Mouse (Mus musculus) liver, embryonic 11.5 days (tissue): ENCODE data around the gene Sctr. TPM values are rescaled to one million over a fixed set of nuclear protein-coding genes. Genes with fewer than 3 reads are reported as not detected.

Experiments used
- ATAC-seq: fragments of 200-750 bp; cut with Nextera tagmentation; replicated peaks from 2 replicates; pipeline ENCODE4 v1.8.0; 2017; ENCODE audit warnings: moderate number of reproducible peaks, mild to moderate bottlenecking, moderate TSS enrichment, moderate library complexity; ENCODE audit not compliant: low FRiP score
- DNase-seq: peaks from one replicate; pipeline ENCODE4 v3.0.0-alpha.2; 2017; ENCODE audit warnings: low spot score
- H3K27ac ChIP-seq: fragments of 300-500 bp; sonication (generic); 2 replicates; pipeline ENCODE4 v1.5.1; 2014; ENCODE audit warnings: mild to moderate bottlenecking, low read depth, low read length, control low read depth
- H3K27me3 ChIP-seq: fragments of 300-500 bp; sonication (generic); replicated peaks from 2 replicates; pipeline ENCODE4 v1.6.1; 2014; ENCODE audit warnings: low read length, mixed read lengths; ENCODE audit not compliant: control insufficient read depth, insufficient read depth
- H3K36me3 ChIP-seq: fragments of 300-500 bp; sonication (generic); 2 replicates; pipeline ENCODE4 v1.6.1; 2014; ENCODE audit warnings: mild to moderate bottlenecking, low read length, moderate library complexity, mixed read lengths; ENCODE audit not compliant: control insufficient read depth, insufficient read depth
- H3K4me1 ChIP-seq: fragments of 300-500 bp; sonication (generic); replicated peaks from 2 replicates; pipeline ENCODE4 v1.6.1; 2014; ENCODE audit warnings: low read length, mixed read lengths; ENCODE audit not compliant: control insufficient read depth, insufficient read depth
- H3K4me2 ChIP-seq: fragments of 300-500 bp; sonication (generic); 2 replicates; pipeline ENCODE4 v1.6.1; 2014; ENCODE audit warnings: mild to moderate bottlenecking, control low read depth, moderate library complexity
- H3K4me3 ChIP-seq: fragments of 300-500 bp; sonication (generic); 2 replicates; pipeline ENCODE4 v1.5.1; 2014; ENCODE audit warnings: low read depth, low read length, control low read depth
- H3K9ac ChIP-seq: fragments of 300-500 bp; sonication (generic); 2 replicates; pipeline ENCODE4 v1.6.1; 2014; ENCODE audit warnings: low read depth, low read length, control low read depth
- H3K9me3 ChIP-seq: fragments of 300-500 bp; sonication (generic); 2 replicates; pipeline ENCODE4 v1.6.1; 2016; ENCODE audit warnings: low read length, inconsistent platforms, mixed read lengths; ENCODE audit not compliant: control insufficient read depth
- WGBS: fragments of 180-500 bp; shearing (Covaris S2); extraction: QIAGEN DNeasy Blood & Tissue Kit; methylation state at CpG from one replicate; pipeline ENCODE4 v1.1.7; 2014; 5-methylcytosine and 5-hydroxymethylcytosine counted together
- polyA plus RNA-seq: library from polyadenylated mRNA; unstranded; fragments of >200 nt; fragmentation: Nextera tagmentation; extraction: Ambion mirVana; gene quantifications from 2 replicates; pipeline ENCODE4 v1.2.1, GENCODE M21; 2014

Gene Sctr
- polyA plus RNA-seq, 1 experiment from 2014 or later = not detected

- no peak overlapping the region for H3K4me3 ChIP-seq
- DNase-seq (no peak), ATAC-seq (no peak)
- no peak overlapping the region for H3K9ac ChIP-seq
- whole genome bisulfite sequencing = 61% methylated on average over 5 of the region's 5 CpGs
- no peaks in the 10 kb centered on the region; the same call in 1 of the 2 replicates for H3K27me3 ChIP-seq
- H3K4me1 ChIP-seq = peaks cover 12% of the 10 kb centered on the region
- H3K4me2 ChIP-seq = no peak overlapping the region
- H3K9me3 ChIP-seq = no peaks in the 10 kb centered on the region
- H3K27ac ChIP-seq = no peak overlapping the region
- H3K36me3 ChIP-seq = no peaks in the 10 kb centered on the region
Observed at GRCm38 (mm10) chr1:120075507-120075906, 68.8 kb downstream of the Sctr start.

DNA sequence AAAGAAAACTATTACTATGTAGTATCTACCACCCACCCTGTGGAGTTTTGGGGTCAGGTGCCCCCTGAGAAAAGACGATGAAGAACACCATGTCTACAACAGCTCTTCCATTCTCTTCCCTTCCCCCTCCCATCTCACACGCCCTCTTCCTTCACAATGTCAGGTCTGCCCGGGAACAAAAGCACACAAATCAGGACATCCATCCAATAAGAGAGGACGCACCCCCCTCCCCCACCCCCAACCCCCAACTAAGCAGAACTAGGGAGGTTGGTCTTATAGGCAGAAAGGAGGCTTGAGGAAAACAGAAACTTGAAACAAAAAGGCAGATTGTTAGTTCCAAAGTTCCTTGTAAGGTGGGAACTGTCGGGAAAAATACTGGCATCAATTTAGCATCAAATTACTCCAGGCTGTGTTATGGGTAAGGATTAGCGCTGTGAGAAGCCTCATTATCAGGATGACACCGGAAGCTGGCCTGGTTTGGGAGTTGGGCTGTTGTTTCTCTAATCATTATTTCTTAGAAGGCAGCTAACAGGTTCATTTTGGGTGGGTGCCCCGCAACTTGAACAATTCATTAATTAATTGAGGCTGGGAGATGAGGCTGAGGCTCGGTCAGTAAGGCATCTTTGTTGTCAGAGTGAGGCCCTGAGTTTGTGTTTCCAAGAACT is 71.2 kb downstream of the Sctr start:
- WGBS = 32% methylated on average over 9 of the region's 9 CpGs
- Histone ChIP-seq H3K4me2 (no peak overlapping the region), H3K9ac (no peak overlapping the region), H3K4me1 (peaks cover 8% of the 10 kb centered on the region), H3K27me3 (no peaks in the 10 kb centered on the region; the same call in 1 of the 2 replicates), H3K4me3 (no peak overlapping the region), H3K9me3 (no peaks in the 10 kb centered on the region), H3K36me3 (no peaks in the 10 kb centered on the region), H3K27ac (no peak overlapping the region)
- ATAC-seq = no peak
- DNase-seq = no peak

GRCm38 (mm10) chr1:120080632-120081031 is 73.9 kb downstream of the Sctr start:
- Histone ChIP-seq H3K27me3 (no peaks in the 10 kb centered on the region), H3K4me1 (peaks cover 11% of the 10 kb centered on the region), H3K9me3 (no peaks in the 10 kb centered on the region), H3K27ac (no peak overlapping the region), H3K9ac (no peak overlapping the region), H3K36me3 (no peaks in the 10 kb centered on the region), H3K4me2 (no peak overlapping the region), H3K4me3 (no peak overlapping the region)
- no peak for ATAC-seq
- WGBS = 75% methylated on average over 1 of the region's 1 CpGs
- DNase-seq = no peak

DNA sequence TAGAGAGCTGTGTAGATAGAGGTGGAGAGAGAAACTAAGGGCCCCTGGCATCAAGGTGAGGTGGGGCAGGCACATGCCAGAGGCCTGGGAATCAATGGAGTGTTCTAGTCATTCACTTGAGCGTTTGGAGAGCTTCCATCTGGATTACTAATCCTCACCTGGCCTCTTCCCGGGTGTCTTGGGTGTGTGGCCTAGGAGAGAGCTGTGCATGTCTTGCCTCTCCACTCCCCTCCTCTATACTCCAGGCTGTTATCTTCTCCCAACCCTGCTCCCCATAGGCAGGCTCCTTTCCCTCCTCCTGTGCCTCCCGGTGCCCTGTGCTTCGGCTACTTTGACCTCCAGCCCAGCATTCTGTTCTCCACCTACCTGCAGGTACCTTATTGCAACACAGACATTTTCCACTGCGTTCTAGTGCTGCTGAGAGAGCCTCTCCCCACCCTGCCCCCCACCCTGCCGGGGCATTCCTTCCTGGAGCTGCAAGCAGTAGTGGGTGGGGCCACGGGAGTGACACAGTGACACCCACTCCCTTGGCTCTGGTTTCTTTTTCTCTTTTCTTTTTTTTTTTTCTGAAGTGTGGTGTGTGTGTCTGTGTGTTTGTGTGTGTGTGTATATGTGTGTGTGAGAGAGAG is 76.4 kb downstream of the Sctr start:
- no peak overlapping the region for H3K9ac ChIP-seq
- ATAC-seq (0 out of 2 replicates have a peak, but pooled peaks have one; percentile 30), DNase-seq (no peak)
- no peaks in the 10 kb centered on the region for H3K36me3 ChIP-seq
- H3K4me1 ChIP-seq = peaks cover 11% of the 10 kb centered on the region
- no peaks in the 10 kb centered on the region for H3K27me3 ChIP-seq
- WGBS = 30% methylated on average over 7 of the region's 7 CpGs
- no peak overlapping the region for H3K4me3 ChIP-seq
- no peak overlapping the region for H3K27ac ChIP-seq
- H3K9me3 ChIP-seq = no peaks in the 10 kb centered on the region
- H3K4me2 ChIP-seq = peak overlapping the region; percentile 12; the same call in 1 of the 2 replicates

DNA sequence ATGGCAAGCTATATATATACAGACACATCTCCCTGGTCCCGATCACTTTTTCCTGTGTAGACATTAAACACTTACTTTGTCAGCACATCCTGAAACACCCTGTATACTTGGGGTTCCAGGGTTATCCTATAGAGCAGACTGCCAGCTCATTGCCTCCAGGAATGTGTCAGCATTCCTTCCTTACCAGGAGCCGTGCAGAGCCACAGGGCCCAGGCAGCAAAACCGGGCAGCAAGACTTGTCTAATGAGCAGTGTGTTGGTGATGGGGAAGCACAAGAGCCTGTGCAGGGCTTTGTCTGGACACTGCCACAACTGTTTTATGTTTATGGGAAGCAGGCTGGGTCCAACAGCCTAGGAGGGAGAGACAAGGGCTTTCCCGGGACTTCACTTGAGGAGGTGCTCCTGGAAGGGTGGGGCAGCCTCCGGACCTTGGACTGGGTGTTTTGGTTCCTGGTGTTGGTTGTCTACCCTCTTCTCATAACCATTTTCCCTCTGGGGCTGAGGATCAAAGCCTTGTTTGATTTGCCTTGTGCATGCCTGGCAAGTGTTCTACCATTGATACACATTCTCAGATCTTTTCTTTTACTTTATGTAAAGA is 77.3 kb downstream of the Sctr start:
- no peak overlapping the region for H3K9ac ChIP-seq
- no peak overlapping the region for H3K27ac ChIP-seq
- DNase-seq (no peak), ATAC-seq (no peak)
- no peaks in the 10 kb centered on the region for H3K9me3 ChIP-seq
- no peak overlapping the region for H3K4me3 ChIP-seq
- no peaks in the 10 kb centered on the region for H3K27me3 ChIP-seq
- 57% methylated on average over 5 of the region's 5 CpGs for WGBS
- H3K36me3 ChIP-seq = no peaks in the 10 kb centered on the region
- H3K4me1 ChIP-seq = peaks cover 8% of the 10 kb centered on the region; the same call in 1 of the 2 replicates
- no peak overlapping the region for H3K4me2 ChIP-seq

GRCm38 (mm10) chr1:120085696-120086095 is 79.0 kb downstream of the Sctr start:
- Histone ChIP-seq H3K9me3 (no peaks in the 10 kb centered on the region), H3K4me3 (no peak overlapping the region)

GRCm38 (mm10) chr1:120086644-120087043 is 80.0 kb downstream of the Sctr start:
- ATAC-seq (no peak), DNase-seq (no peak)
- Histone ChIP-seq H3K36me3 (no peaks in the 10 kb centered on the region), H3K4me1 (peaks cover 8% of the 10 kb centered on the region; the same call in 1 of the 2 replicates), H3K27me3 (no peaks in the 10 kb centered on the region), H3K27ac (no peak overlapping the region), H3K4me2 (no peak overlapping the region), H3K9ac (no peak overlapping the region), H3K4me3 (no peak overlapping the region), H3K9me3 (no peaks in the 10 kb centered on the region)
- 58% methylated on average over 13 of the region's 13 CpGs for WGBS

More at GRCm38 (mm10) chr1:120085696-120086095, 79.0 kb downstream of the Sctr start:
- Histone ChIP-seq H3K4me2 (no peak overlapping the region), H3K27me3 (no peaks in the 10 kb centered on the region), H3K36me3 (no peaks in the 10 kb centered on the region), H3K4me1 (peaks cover 8% of the 10 kb centered on the region; the same call in 1 of the 2 replicates), H3K9ac (no peak overlapping the region), H3K27ac (no peak overlapping the region)
- DNase-seq (no peak), ATAC-seq (no peak)
- WGBS = 61% methylated on average over 3 of the region's 3 CpGs

- H3K36me3 ChIP-seq = no peaks in the 10 kb centered on the region
- no peaks in the 10 kb centered on the region for H3K27me3 ChIP-seq
- no peak for ATAC-seq
- no peaks in the 10 kb centered on the region for H3K9me3 ChIP-seq
- no peak overlapping the region for H3K4me3 ChIP-seq
- no peak for DNase-seq
- no peaks in the 10 kb centered on the region for H3K4me1 ChIP-seq
- WGBS = 37% methylated on average over 4 of the region's 5 CpGs
- H3K27ac ChIP-seq = no peak overlapping the region
- no peak overlapping the region for H3K4me2 ChIP-seq
- H3K9ac ChIP-seq = no peak overlapping the region
Observed at GRCm38 (mm10) chr1:120089180-120089579, 82.5 kb downstream of the Sctr start.
